Mouse (Mus musculus): Measurements from ENCODE around the gene Rpl26. TPM values are rescaled to one million over a fixed set of nuclear protein-coding genes. Genes with fewer than 3 reads are reported as not detected.
A peak's percentile ranks its signal among the peaks of the same experiment; 100 is the strongest.

Rpl26 gene
- polyA plus RNA-seq, 1 experiment, result 1,707 TPM

DNA sequence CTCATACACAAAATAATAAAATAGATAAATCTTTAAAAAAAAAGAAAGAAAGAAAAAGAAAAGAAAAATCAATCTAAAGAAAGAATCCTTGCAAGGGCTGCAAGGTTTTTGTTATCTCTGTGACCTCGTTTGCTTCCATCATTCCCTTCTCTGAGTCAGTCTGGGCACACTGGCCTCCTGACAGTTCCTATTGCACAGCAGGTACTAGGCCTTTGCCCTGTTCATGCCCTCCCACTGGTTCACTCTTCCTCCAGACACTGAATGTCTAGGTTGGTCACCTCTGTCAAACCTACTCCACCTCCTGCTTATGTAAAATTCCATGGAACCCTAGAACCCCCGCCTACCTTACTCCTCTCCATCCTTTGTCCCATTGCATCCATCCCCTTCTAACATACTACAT is 43.9 kb downstream of the Rpl26 start:
- H3K4me3 ChIP-seq (replicated peaks; ENCODE audit: insufficient read depth, low read depth, low read length), result no peak overlapping the region
- no peak for TF ChIP-seq POLR2A (IDR thresholded peaks at IDR 0.05; ENCODE audit: borderline replicate concordance, insufficient read depth, low read length)
- TF ChIP-seq CTCF (IDR thresholded peaks at IDR 0.05; ENCODE audit: borderline replicate concordance, insufficient read depth, low read depth, low read length), result no peak
- H3K27me3 ChIP-seq (ENCODE audit: control insufficient read depth, insufficient read depth, low read length), result no peaks in the 10 kb centered on the region
- H3K4me1 ChIP-seq (ENCODE audit: control insufficient read depth, insufficient read depth, low read length), result no peaks in the 10 kb centered on the region; the same call in 1 of the 2 replicates
- 85% methylated on average over 2 of the region's 2 CpGs for WGBS
- DNase-seq, result no peak
- no peak overlapping the region for H3K27ac ChIP-seq (ENCODE audit: insufficient read depth, low read length)

- no peak for DNase-seq
- WGBS, result 86% methylated on average over 4 of the region's 4 CpGs
- TF ChIP-seq CTCF (IDR thresholded peaks at IDR 0.05; ENCODE audit: borderline replicate concordance, insufficient read depth, low read depth, low read length), result no peak
- no peak for TF ChIP-seq POLR2A (IDR thresholded peaks at IDR 0.05; ENCODE audit: borderline replicate concordance, insufficient read depth, low read length)
- no peaks in the 10 kb centered on the region; the same call in 1 of the 2 replicates for H3K4me1 ChIP-seq (ENCODE audit: control insufficient read depth, insufficient read depth, low read length)
- no peak overlapping the region for H3K27ac ChIP-seq (ENCODE audit: insufficient read depth, low read length)
- no peaks in the 10 kb centered on the region for H3K27me3 ChIP-seq (ENCODE audit: control insufficient read depth, insufficient read depth, low read length)
- no peak overlapping the region for H3K4me3 ChIP-seq (replicated peaks; ENCODE audit: insufficient read depth, low read depth, low read length)
Observed at GRCm38 (mm10) chr11:68946001-68946400, 44.6 kb downstream of the Rpl26 start.

DNA sequence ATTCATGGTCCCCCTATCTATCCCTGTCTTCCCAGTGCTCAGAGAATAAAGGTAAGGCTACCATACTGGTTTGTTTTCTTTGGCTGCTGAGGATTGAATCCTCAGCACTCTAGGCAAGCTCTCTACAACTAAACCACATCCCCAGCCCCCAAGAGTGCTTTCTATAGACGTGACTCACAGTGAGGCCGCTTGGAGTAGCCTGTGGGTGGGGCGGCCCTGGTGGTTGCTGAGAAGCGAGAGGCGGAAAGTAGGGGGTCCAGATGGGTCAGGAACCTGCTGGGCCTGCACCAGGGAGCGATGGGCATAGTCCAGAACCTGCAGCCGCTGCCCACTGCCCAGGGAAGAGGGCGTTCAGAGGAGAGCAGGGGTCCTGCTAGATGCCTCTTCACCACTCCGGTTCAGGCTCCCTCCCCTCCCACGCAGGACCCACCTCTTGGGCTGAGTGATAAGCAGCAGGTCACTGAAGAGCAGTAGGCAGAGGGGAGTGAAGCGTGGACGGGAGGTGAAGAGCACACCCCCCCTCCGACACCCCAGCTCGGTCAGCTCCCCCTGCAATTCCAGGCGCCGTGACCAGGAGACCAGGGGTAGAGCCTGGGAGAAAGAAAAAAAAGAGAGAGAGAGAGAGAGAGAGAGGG is 45.5 kb downstream of the Rpl26 start:
- DNase-seq, result peak; percentile 22 to 50
- 19% methylated on average over 12 of the region's 16 CpGs for WGBS
- Histone ChIP-seq H3K27me3 (ENCODE audit: control insufficient read depth, insufficient read depth, low read length) (no peaks in the 10 kb centered on the region), H3K4me1 (ENCODE audit: control insufficient read depth, insufficient read depth, low read length) (no peaks in the 10 kb centered on the region; the same call in 1 of the 2 replicates), H3K27ac (ENCODE audit: insufficient read depth, low read length) (peak overlapping the region; percentile 49; the same call in 1 of the 2 replicates), H3K4me3 (replicated peaks; ENCODE audit: insufficient read depth, low read depth, low read length) (peak overlapping the region; percentile 56)
- TF ChIP-seq POLR2A (IDR thresholded peaks at IDR 0.05; ENCODE audit: borderline replicate concordance, insufficient read depth, low read length), result no peak
- TF ChIP-seq CTCF (IDR thresholded peaks at IDR 0.05; ENCODE audit: borderline replicate concordance, insufficient read depth, low read depth, low read length), result no peak

GRCm38 (mm10) chr11:68947542-68947993 is 46.2 kb downstream of the Rpl26 start:
- peak; percentile 63 to 75 for DNase-seq
- no peaks in the 10 kb centered on the region; the same call in 1 of the 2 replicates for H3K4me1 ChIP-seq (ENCODE audit: control insufficient read depth, insufficient read depth, low read length)
- TF ChIP-seq CTCF (IDR thresholded peaks at IDR 0.05; ENCODE audit: borderline replicate concordance, insufficient read depth, low read depth, low read length) (no peak), POLR2A (IDR thresholded peaks at IDR 0.05; ENCODE audit: borderline replicate concordance, insufficient read depth, low read length) (peak; percentile 46; the same call in 1 of the 2 replicates)
- no peaks in the 10 kb centered on the region for H3K27me3 ChIP-seq (ENCODE audit: control insufficient read depth, insufficient read depth, low read length)
- peak overlapping the region; percentile 68 for H3K4me3 ChIP-seq (replicated peaks; ENCODE audit: insufficient read depth, low read depth, low read length)
- H3K27ac ChIP-seq (ENCODE audit: insufficient read depth, low read length), result peak overlapping the region; percentile 48
- WGBS, result 6% methylated on average over 12 of the region's 12 CpGs

DNA sequence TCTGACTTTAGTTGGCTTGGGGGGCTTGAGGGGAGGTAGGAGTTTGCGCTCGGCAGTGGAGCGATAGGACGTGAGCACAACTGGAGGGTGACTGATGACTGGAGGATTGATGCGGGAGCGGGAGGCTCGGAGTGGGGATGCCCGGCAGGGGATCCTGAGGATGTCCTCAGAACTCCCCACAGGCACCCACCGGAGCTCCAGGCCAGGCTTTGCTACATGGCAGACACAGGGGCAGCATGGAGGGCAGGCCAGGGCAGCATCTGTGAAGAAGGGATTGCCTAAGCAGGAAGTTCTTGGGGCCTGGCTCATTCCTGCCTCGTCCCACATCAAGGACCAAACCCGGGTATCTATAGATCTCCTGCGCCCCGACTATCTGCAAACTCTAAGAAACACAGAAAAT is 52.5 kb downstream of the Rpl26 start:
- no peak overlapping the region for H3K4me3 ChIP-seq (replicated peaks; ENCODE audit: insufficient read depth, low read depth, low read length)
- no peak overlapping the region for H3K27ac ChIP-seq (ENCODE audit: insufficient read depth, low read length)
- no peaks in the 10 kb centered on the region for H3K27me3 ChIP-seq (ENCODE audit: control insufficient read depth, insufficient read depth, low read length)
- peaks cover 3% of the 10 kb centered on the region; the same call in 1 of the 2 replicates for H3K4me1 ChIP-seq (ENCODE audit: control insufficient read depth, insufficient read depth, low read length)
- TF ChIP-seq CTCF (IDR thresholded peaks at IDR 0.05; ENCODE audit: borderline replicate concordance, insufficient read depth, low read depth, low read length), result no peak
- no peak for TF ChIP-seq POLR2A (IDR thresholded peaks at IDR 0.05; ENCODE audit: borderline replicate concordance, insufficient read depth, low read length)
- no peak for DNase-seq
- WGBS, result 28% methylated on average over 13 of the region's 13 CpGs

DNA sequence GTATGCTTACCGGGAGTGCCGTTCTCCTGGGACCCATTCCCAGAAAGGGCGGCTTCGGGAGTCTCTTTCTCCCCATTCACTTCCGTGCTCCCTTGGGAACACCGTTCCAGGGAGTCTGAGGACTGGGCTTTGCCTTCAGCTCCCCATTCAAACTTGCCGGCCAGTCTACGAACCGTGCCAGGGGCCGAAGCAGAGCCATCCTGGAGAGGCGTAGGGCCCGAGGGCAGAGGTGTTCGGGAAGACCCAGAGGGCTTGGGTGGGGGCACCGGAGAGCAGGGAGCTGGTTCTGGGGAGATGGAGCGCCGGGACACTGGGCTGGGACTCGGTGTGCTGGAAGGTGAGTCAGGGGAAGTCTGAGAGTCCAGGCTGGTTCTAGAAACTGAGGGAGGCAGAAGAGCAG is 53.0 kb downstream of the Rpl26 start:
- Histone ChIP-seq H3K4me3 (replicated peaks; ENCODE audit: insufficient read depth, low read depth, low read length) (peak overlapping the region; percentile 23), H3K4me1 (ENCODE audit: control insufficient read depth, insufficient read depth, low read length) (peaks cover 3% of the 10 kb centered on the region; the same call in 1 of the 2 replicates), H3K27ac (ENCODE audit: insufficient read depth, low read length) (no peak overlapping the region), H3K27me3 (ENCODE audit: control insufficient read depth, insufficient read depth, low read length) (no peaks in the 10 kb centered on the region)
- WGBS, result 3% methylated on average over 17 of the region's 17 CpGs
- DNase-seq, result no peak
- TF ChIP-seq CTCF (IDR thresholded peaks at IDR 0.05; ENCODE audit: borderline replicate concordance, insufficient read depth, low read depth, low read length) (no peak), POLR2A (IDR thresholded peaks at IDR 0.05; ENCODE audit: borderline replicate concordance, insufficient read depth, low read length) (no peak)

DNA sequence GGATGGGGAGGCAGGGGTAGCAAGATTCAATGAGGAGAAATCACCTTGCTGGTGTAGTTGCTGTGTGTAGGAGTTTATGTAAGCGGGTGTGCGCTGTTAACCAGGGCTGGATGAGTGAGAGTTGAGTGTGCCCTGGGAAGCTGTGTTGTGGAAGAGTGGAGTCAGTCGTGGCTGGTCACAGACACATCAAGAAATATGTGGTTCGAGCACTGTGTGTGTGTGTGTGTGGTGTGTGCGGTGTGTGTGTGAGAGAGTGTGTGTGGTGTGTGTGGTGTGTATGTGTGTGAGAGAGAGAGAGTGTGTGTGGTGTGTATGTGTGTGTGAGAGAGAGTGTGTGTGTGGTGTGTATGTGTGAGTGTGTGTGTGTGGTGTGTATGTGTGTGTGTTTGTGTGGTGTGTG is 54.1 kb downstream of the Rpl26 start:
- Histone ChIP-seq H3K27me3 (ENCODE audit: control insufficient read depth, insufficient read depth, low read length) (no peaks in the 10 kb centered on the region), H3K4me3 (replicated peaks; ENCODE audit: insufficient read depth, low read depth, low read length) (no peak overlapping the region), H3K4me1 (ENCODE audit: control insufficient read depth, insufficient read depth, low read length) (peaks cover 3% of the 10 kb centered on the region; the same call in 1 of the 2 replicates), H3K27ac (ENCODE audit: insufficient read depth, low read length) (no peak overlapping the region)
- TF ChIP-seq POLR2A (IDR thresholded peaks at IDR 0.05; ENCODE audit: borderline replicate concordance, insufficient read depth, low read length) (no peak), CTCF (IDR thresholded peaks at IDR 0.05; ENCODE audit: borderline replicate concordance, insufficient read depth, low read depth, low read length) (no peak)
- no peak for DNase-seq
- WGBS, result 72% methylated on average over 5 of the region's 5 CpGs

DNA sequence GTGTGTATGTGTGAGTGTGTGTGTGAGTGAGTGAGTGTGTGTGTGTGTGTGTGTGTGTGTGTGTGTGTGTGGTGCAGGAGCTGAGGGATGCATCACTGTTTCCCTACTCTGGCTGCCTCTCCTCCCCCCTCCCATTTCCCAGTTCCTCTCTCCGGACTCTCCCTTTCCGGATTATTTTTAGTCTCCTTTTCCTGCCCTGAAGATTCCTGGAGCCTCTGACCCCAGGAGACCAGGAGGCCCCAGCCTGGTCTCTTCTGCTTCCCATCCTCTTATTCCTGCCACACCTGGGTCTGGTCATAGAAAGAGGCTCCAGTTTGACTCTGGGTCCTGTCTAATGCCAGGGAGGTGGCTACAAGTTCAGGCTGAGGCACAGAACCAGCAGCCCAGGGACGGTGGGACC is 54.7 kb downstream of the Rpl26 start:
- no peak for DNase-seq
- no peak for TF ChIP-seq POLR2A (IDR thresholded peaks at IDR 0.05; ENCODE audit: borderline replicate concordance, insufficient read depth, low read length)
- no peak for TF ChIP-seq CTCF (IDR thresholded peaks at IDR 0.05; ENCODE audit: borderline replicate concordance, insufficient read depth, low read depth, low read length)
- Histone ChIP-seq H3K4me3 (replicated peaks; ENCODE audit: insufficient read depth, low read depth, low read length) (no peak overlapping the region), H3K27ac (ENCODE audit: insufficient read depth, low read length) (no peak overlapping the region), H3K4me1 (ENCODE audit: control insufficient read depth, insufficient read depth, low read length) (peaks cover 3% of the 10 kb centered on the region; the same call in 1 of the 2 replicates), H3K27me3 (ENCODE audit: control insufficient read depth, insufficient read depth, low read length) (no peaks in the 10 kb centered on the region)
- 49% methylated on average over 3 of the region's 3 CpGs for WGBS

Other genes starting within 250 kb of the Rpl26 start
- 177 and 180 TPM in 2 replicates for gene Myh10, start 210.0 kb upstream of the Rpl26 start, polyA plus RNA-seq (2012; rRNA removed)
- 91.1 and 103 TPM in 2 replicates for gene Ndel1, start 29.7 kb upstream of the Rpl26 start, polyA plus RNA-seq (2012; rRNA removed)
- 0.05 TPM in 1 of 2 replicates, not detected in the other for gene Rnf222, start 13.0 kb upstream of the Rpl26 start, polyA plus RNA-seq (2012; rRNA removed)
- gene Odf4, start 25.5 kb downstream of the Rpl26 start, polyA plus RNA-seq (2012; rRNA removed), result 1.0 and 1.1 TPM in 2 replicates
- 33.0 and 34.7 TPM in 2 replicates for gene Arhgef15, start 55.9 kb downstream of the Rpl26 start, polyA plus RNA-seq (2012; rRNA removed)
- gene Slc25a35, start 66.5 kb downstream of the Rpl26 start, polyA plus RNA-seq (2012; rRNA removed), result 11.5 and 12.1 TPM in 2 replicates
- 54.4 and 55.5 TPM in 2 replicates for gene Rangrf, start 73.6 kb downstream of the Rpl26 start, polyA plus RNA-seq (2012; rRNA removed)
- 23.1 and 23.2 TPM in 2 replicates for gene Pfas, start 106.9 kb downstream of the Rpl26 start, polyA plus RNA-seq (2012; rRNA removed)
- gene Ctc1, start 114.3 kb downstream of the Rpl26 start, polyA plus RNA-seq (2012; rRNA removed), result 44.1 and 46.3 TPM in 2 replicates
- gene Aurkb, start 144.1 kb downstream of the Rpl26 start, polyA plus RNA-seq (2012; rRNA removed), result 0.51 and 0.55 TPM in 2 replicates
- gene Borcs6, start 158.1 kb downstream of the Rpl26 start, polyA plus RNA-seq (2012; rRNA removed), result 34.9 and 36.7 TPM in 2 replicates
- gene Tmem107, start 169.2 kb downstream of the Rpl26 start, polyA plus RNA-seq (2012; rRNA removed), result 13.4 and 15.8 TPM in 2 replicates
- 672 and 700 TPM in 2 replicates for gene Vamp2, start 186.9 kb downstream of the Rpl26 start, polyA plus RNA-seq (2012; rRNA removed)
- 34.4 and 37.2 TPM in 2 replicates for gene Per1, start 193.6 kb downstream of the Rpl26 start, polyA plus RNA-seq (2012; rRNA removed)
- 0.44 and 0.59 TPM in 2 replicates for gene Hes7, start 218.8 kb downstream of the Rpl26 start, polyA plus RNA-seq (2012; rRNA removed)
- gene 9130213A22Rik, start 221.0 kb downstream of the Rpl26 start, polyA plus RNA-seq (2012; rRNA removed), result 1.3 and 1.4 TPM in 2 replicates
- 10.8 and 16.0 TPM in 2 replicates for gene Aloxe3, start 224.3 kb downstream of the Rpl26 start, polyA plus RNA-seq (2012; rRNA removed)